33 mouse cellular contexts compared by ENCODE assay signal in genomic region chr3:22192931-22193330, GRCm38 (mm10).
"Had no signal": no experiment of that assay in that cellular context is flagged by ENCODE, and none has a peak within 500 bp of the region (broad histone marks: within the 10 kb centered on the region; RNA-seq: fewer than 3 reads in every experiment).

No protein-coding gene starts in this region.

- H3K27me3 ChIP-seq: limb, embryonic 12.5 days; limb, embryonic 13.5 days; limb, embryonic 15.5 days; liver, embryonic 12.5 days; liver, embryonic 13.5 days; liver, embryonic 15.5 days; lung, embryonic 15.5 days; megakaryocyte, embryonic 14.5 days; midbrain, embryonic 12.5 days; midbrain, embryonic 13.5 days; midbrain, embryonic 15.5 days; neural tube, embryonic 12.5 days; neural tube, embryonic 13.5 days had no signal

- DNase-seq: left cerebral cortex, postnatal 4 days; liver; liver, embryonic 13.5 days; liver, postnatal 0 days; lung, adult 18-20 months; lung, adult 2 months; lung, embryonic 14.5 days; lung, postnatal 10 days; lung, postnatal 14 days; lung, postnatal 36 days; lung, postnatal 4 days; midbrain, embryonic 14.5 days had no signal

- H3K4me1 ChIP-seq: limb, embryonic 10.5 days; limb, embryonic 12.5 days; limb, embryonic 13.5 days; limb, embryonic 15.5 days; liver, embryonic 12.5 days; liver, embryonic 13.5 days; liver, embryonic 15.5 days; lung, embryonic 15.5 days; midbrain, embryonic 10.5 days; midbrain, embryonic 12.5 days; midbrain, embryonic 13.5 days; midbrain, embryonic 15.5 days; neural tube, embryonic 12.5 days had no signal

- ATAC-seq: liver, embryonic 12.5 days; liver, postnatal 0 days; lung, postnatal 0 days; midbrain, embryonic 13.5 days; midbrain, embryonic 15.5 days; midbrain, embryonic 16.5 days had no signal

- H3K9me3 ChIP-seq: limb, embryonic 10.5 days; limb, embryonic 12.5 days; limb, embryonic 13.5 days; limb, embryonic 15.5 days; liver, embryonic 12.5 days; liver, embryonic 13.5 days; liver, embryonic 15.5 days; lung, embryonic 15.5 days; megakaryocyte, embryonic 14.5 days; midbrain, embryonic 10.5 days; midbrain, embryonic 12.5 days; midbrain, embryonic 13.5 days; midbrain, embryonic 15.5 days; neural tube, embryonic 12.5 days; neural tube, embryonic 13.5 days had no signal

- H3K4me2 ChIP-seq: limb, embryonic 12.5 days; limb, embryonic 13.5 days; limb, embryonic 15.5 days; liver, embryonic 11.5 days; liver, embryonic 12.5 days; liver, embryonic 13.5 days; liver, embryonic 15.5 days; lung, embryonic 14.5 days; lung, embryonic 15.5 days; midbrain, embryonic 11.5 days; midbrain, embryonic 12.5 days; midbrain, embryonic 13.5 days; midbrain, embryonic 15.5 days; neural tube, embryonic 12.5 days; neural tube, embryonic 13.5 days had no signal

- H3K4me3 ChIP-seq: limb, embryonic 10.5 days; limb, embryonic 12.5 days; limb, embryonic 13.5 days; limb, embryonic 15.5 days; liver, embryonic 12.5 days; liver, embryonic 13.5 days; liver, embryonic 15.5 days; lung, embryonic 15.5 days; megakaryocyte, embryonic 14.5 days; midbrain, embryonic 10.5 days; midbrain, embryonic 12.5 days; midbrain, embryonic 13.5 days; midbrain, embryonic 15.5 days; myocyte; neural tube, embryonic 12.5 days; neural tube, embryonic 13.5 days had no signal

- H3K27ac ChIP-seq: limb, embryonic 10.5 days; limb, embryonic 12.5 days; limb, embryonic 13.5 days; limb, embryonic 15.5 days; liver, embryonic 12.5 days; liver, embryonic 13.5 days; liver, embryonic 14.5 days; liver, embryonic 15.5 days; lung, embryonic 15.5 days; macrophage; midbrain, embryonic 10.5 days; midbrain, embryonic 12.5 days; midbrain, embryonic 13.5 days; midbrain, embryonic 15.5 days; neural tube, embryonic 12.5 days; neural tube, embryonic 13.5 days had no signal

- H3K9ac ChIP-seq: limb, embryonic 12.5 days; limb, embryonic 13.5 days; limb, embryonic 15.5 days; liver, embryonic 12.5 days; liver, embryonic 13.5 days; liver, embryonic 14.5 days; liver, embryonic 15.5 days; liver, postnatal 0 days; lung, embryonic 14.5 days; lung, embryonic 15.5 days; midbrain, embryonic 12.5 days; midbrain, embryonic 13.5 days; midbrain, embryonic 15.5 days; neural tube, embryonic 12.5 days; neural tube, embryonic 13.5 days had no signal
